Mouse (Mus musculus): Measurements from ENCODE around the gene Wdr11.

Wdr11 gene

DNA sequence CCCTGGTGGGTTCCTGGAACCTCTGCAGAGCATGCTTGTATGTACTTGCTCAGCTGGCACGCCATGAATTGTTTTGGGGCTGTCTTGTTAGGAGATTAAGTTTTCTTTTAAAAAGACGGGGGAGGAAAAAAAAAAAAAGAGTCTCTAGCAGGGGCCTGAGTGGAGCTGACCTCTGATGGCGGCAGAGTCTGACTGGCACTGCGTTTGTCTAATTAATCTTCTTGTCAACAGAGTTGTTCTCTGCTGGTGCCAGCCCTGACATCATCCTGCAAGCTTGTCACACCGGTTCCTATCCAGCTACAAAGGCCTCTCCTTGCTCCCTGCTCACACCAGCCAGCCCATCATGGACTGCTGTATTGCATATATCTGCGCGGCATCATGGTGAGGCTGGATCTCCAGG lies 60.1 kb downstream of the Wdr11 start:
- intact Hi-C loops (cut with DNase I), result loop anchor here (10.0 kb wide), 2 partner anchors 323 to 523 kb away; no protein-coding TSS in a partner anchor

DNA sequence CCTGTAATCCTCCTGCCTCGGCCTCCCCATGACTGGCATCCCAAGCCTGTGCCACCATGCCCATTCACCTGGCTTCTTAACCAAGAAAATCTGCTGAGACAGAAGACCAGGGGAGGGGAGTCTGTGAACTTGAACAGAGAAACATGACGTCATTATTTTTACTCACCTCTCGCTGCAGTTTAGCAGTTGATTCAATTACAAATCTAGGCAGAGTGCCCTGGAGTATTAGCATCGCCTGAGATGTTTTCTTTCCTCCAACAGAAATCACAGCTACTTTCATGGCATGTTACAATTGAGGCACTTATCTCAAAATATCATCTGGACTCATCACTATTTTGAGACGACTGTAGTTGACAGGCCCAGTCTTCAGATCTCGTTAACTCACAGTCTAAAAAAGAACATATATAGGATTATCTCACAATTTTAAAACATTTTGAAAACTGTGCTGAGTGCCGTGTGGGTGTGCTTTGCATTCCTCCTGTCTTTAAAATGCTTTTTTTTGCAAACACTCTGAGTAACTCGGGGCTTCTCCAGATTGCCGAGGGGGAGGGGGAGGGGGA lies 61.3 kb downstream of the Wdr11 start:
- intact Hi-C loops (cut with DNase I), result loop anchor here (10.0 kb wide), 2 partner anchors 322 to 522 kb away; no protein-coding TSS in a partner anchor

DNA sequence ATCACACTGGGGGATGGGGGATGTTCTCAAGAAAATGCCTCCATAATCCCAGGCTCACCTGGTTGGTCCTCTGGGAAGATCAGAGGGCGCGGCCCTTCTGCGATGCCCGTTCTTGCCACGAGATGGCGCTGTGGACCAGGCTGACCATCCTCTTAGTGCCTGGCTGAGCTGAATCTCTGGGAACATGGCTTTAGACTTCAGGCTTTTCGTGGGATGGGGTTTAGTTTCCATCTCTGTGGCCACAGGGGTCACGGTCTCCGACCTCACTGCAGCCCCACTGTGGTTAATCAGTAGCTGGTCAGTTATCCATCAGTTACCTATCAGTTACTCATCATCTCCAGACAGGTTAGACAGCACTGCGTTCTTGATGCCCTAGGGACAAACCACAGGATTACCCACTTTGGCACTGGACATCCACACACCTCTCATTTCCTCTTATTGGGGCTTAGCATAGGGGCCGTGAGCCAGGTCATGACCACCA lies 62.2 kb downstream of the Wdr11 start:
- intact Hi-C loops (cut with DNase I), result loop anchor here (10.0 kb wide), 2 partner anchors 321 to 521 kb away; no protein-coding TSS in a partner anchor

DNA sequence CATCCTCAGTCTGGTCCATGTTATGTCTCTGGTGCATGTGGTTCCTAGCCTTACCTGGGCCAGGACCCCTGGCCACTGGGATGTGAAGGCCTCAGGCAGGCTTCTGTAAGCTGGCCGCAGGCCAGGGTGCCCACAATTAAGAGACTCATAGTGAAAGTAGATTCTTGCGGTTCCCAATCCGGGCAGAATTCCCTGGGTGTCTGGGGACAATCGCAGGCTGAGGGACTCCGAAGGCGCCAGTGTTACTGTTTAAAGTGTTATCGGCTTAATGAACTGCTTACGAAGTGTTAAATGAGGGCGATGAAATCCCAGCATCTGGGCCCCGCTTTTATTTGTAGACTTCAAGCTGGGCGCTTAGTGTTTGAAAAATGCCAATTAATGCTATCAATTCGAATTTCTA lies 63.3 kb downstream of the Wdr11 start:
- intact Hi-C loops (cut with DNase I), result loop anchor here (10.0 kb wide), 2 partner anchors 320 to 520 kb away; no protein-coding TSS in a partner anchor

DNA sequence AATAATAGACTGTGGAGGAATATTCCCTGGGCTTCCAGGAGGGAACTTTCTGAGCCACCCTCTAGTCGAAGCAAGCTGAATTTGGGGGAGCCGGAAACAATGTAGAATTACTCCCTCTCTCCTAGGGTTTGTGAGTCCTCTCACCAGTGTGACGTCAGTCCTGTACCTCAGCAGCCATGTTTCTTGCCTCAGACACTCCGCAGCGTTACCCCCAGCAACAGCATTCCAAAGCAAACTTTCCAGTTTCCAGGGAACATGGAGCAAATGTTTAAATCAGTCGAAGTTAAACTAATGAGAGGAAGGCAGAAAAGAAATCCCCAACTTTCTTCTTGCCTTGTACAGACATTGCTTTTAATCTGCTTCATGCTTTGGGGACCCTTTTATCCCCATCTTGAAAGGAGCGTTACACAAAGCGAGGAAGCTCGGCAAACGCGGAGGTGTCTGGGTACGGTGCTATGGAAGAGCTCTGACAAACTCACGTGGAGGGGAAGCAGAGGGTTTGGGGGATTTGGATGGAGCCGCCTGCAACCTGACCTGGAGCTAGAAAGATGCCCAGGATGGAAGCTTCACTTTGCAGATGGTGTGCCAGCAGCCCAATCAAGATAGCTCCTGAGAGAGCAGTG lies 64.1 kb downstream of the Wdr11 start:
- intact Hi-C loops (cut with DNase I), result loop anchor here (10.0 kb wide), 2 partner anchors 319 to 519 kb away; no protein-coding TSS in a partner anchor

DNA sequence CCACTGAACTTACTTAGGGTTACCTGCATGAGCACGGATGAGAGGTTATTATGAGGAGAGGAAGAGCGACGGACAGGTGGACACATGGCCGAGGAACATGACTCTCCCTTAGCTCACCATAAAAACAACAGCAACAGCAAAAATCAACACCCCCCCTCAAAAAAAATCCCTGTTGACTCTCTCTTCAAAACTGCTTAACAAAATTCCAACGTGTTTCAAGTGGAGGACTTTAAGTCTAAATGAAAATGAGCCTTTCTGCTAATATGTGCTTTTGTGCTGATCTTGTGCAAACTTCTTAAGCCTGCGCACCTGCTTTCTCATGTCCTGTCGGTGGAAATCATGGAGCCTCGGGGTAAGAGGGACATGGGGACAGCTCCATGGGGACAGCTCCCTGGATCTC lies 66.2 kb downstream of the Wdr11 start:
- intact Hi-C loops (cut with DNase I), result loop anchor here (10.0 kb wide), 2 partner anchors 317 to 517 kb away; no protein-coding TSS in a partner anchor

DNA sequence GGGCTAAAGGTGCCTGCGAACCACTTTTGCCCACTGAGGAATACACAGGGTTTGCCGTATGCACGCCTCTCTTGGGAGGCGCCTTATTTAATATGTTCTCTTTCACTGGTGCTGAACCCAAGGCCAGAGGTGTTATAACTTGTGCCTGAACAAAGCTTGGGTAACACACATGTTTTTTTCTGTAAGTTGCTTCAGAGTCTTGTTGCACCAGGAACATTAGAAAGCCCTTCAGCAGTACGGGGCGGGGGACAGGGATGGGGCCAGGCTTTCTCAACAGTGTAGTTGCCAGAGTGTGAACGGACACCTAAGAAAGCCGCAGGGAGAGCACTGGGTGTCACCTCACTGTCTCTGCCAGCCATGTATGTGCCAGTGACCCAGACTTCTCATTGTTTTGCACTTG lies 68.1 kb downstream of the Wdr11 start:
- intact Hi-C loops (cut with DNase I), result loop anchor here (10.0 kb wide), 2 partner anchors 315 to 515 kb away; no protein-coding TSS in a partner anchor

DNA sequence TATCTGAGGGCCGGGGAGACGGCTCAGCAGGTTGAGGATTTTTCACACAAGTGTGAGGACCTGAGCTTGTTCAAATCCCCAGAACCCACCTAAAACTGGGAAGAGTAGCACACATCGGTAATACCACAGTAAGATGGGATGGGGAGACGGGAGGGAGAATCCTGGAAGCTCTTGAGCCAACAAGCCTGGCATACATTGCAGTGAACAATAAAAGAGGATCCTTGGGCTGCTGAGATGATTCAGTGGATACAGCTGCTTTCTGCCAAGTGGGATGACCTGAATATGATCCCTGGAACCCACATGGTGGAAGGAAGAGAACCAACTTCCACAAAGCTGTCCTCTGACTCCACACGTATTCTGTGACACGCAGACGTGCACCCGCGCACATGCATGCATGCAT lies 68.9 kb downstream of the Wdr11 start:
- intact Hi-C loops (cut with DNase I), result no loop called here

DNA sequence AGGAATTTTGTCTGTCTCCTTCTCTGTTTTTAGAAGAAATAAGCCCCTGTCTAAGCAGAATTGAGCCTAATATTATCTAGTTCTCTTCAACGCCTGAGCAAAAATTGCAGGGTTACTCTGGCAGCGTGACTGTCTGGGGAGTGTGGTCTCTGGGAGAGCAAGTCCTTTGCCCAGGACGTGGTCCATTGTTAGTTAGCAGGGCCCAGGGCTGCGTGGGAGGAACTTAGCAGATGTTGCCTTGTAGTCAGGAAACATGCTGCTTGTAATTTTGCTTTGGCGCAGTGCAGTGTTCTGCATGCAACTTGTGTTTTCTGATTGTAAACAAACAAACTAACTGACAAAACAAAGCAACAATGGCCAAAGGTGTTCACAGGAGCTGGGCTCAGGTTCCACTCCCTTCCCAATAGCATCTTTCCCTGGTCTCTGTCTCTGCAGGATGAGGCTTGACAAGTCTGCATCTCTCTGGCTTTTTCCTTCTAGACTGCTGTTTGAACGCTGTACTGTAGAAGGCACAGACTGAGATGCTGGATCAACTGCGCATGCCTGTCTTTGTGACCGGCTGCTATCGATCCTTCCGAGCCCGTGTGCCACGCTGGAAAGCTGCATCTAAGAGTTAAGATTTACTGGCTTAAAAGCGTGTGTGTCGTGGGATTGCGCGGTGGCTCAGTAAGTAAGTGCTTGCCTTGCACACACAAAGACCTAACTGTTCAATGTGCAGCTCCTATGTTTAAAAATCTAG lies 70.6 kb downstream of the Wdr11 start:
- intact Hi-C loops (cut with DNase I), result no loop called here

DNA sequence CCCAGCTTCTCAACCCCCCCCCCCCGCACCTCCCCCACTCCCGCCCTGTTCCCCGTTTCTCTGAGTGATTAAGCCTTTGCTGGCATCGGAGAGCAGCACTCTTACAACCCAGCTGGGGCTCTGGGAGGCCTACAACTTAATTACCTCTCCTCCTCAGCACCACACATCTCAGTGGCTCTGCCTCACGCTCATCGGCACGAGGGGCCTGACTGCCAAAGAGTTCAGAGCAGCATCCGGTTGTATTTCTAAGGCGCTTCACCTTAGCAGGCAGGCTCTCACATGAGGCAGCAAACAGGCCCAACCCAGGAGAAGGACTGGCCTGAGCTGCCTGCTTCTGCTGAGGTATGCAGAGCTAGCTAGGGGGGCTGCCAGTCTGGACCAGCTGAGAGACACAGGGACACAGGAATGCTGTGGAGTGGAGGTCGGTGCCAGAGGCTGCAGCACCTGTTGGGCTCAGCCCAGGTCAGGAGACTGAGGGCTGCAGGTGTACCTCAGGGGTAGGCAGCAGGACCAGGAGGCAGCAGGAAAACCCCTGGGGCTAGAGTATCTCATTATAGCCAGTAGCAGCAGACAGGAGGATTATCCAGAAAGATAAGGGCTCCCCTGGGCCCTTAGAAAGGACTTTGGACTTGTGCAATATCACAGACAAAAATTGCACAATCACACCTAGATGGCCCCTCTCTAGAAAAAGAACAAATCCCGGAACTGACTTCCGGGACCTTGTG lies 72.3 kb downstream of the Wdr11 start:
- intact Hi-C loops (cut with DNase I), result no loop called here

DNA sequence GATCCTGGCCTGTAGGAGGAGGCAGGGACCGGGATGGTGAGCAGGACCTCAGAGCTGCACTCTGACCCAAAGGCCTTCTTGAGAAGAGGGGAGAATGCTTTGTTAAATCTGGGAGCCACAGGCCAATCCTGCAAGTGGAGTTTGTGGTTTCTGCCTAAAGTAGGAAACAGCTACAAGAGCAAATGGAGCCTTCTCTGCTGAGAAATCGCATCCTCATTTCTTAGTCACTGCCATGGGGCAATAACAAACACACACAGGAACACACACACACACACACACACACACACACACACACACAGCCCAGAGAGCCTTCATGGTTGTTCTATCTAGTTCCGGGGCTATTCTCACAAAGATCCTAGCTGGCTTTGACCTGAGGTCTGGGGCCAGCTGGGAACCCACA lies 73.7 kb downstream of the Wdr11 start:
- intact Hi-C loops (cut with DNase I), result no loop called here

DNA sequence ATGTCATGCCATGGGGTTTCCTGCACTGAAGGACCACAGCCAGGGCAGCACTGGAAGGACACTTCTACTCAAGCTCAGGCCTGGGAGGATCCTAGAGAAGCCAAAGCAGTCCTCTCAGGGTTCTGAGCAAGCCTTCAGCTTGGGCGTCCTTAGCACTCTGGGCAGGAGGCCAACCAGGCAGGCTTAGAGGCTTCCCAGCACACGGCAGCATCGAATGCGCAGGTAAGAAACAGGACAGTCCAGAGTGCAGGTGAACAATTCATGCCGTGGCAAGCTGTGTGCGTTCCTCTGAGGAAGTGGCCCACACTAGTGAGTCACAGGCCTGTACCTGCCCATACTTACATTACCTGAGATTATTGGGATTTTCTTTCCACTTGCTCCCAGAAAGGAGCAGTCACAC lies 74.3 kb downstream of the Wdr11 start:
- intact Hi-C loops (cut with DNase I), result no loop called here

DNA sequence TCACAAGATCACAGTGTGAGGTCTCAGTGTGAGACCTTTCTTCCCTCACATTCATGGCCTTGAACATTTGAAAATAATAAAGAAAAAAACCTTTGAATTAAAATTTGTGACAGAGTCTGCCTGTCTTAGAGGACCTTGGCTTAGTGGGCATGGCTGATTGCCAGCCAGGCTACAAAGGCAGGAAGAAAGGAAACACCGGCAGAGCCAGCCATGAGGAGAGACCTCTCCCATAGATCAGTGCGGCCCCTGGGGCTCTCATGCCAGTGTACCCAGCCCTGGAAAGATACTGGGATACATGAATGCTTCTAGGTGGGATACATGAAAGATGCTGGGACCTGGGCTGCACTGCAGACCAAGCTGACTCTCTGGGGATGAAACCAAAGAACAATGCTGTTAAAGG lies 74.9 kb downstream of the Wdr11 start:
- intact Hi-C loops (cut with DNase I), result no loop called here

DNA sequence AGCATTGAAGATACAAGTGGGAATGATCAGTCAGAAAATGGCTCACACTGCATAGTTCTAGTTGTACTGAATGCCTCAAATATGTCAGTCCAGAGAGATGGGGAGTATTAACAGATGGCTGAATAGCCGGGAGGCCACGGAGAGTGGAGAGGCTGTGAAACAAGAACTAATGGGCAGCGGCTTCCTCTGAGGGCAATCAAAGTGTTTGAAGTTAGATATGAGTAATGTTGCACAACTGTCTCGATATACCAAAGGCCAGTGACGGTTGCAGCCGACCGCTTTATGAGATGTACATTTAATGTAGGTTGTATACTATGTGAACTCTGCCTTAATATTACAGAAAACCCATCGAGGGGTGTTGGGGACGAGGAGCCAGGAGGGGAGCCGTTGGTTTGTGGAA lies 78.6 kb downstream of the Wdr11 start:
- intact Hi-C loops (cut with DNase I), result no loop called here

DNA sequence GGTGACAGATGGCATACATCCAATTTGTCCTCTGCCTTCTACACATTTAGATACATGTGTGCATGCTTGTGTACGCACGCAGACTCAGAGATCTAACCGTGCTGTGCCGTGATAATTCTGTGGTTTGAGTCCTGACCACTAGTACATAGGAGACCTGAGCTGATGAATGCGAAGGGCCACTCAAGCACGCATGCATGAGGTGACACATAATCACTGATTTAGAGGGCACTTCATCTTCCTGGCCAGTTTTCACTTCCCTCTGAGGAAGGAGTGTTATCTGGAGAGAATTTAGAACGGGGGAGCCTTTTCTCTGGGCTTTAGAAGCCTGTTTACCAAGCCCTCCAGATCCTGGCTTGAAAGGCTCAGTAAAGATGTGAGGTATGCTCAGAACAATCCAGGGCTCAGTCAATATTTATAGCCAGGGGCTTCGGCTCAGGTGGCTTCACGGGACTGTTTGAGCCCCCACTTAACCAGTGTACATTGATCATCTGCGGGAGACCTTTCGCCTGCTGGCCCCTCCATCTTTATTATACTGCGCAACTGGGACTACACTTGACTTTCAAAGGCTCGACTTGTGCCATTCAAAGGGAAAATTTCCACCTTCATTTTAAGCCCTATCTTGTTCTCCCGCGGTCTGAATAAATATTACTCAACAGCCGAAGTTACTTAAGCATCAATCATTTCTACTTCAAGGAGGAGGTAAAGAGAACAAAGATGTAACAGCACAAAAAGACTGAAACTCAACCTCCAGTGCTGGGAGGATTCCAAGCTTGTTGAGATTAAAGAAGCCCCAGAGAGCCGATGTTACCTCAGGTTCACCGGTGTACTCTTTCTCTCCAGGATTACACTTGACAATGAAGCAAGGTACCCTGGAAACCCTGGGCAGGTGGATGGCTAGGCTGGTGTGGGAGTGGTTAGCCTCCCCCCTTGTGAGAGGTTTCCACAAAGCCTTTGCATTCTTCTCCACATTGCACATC lies 80.3 kb downstream of the Wdr11 start:
- intact Hi-C loops (cut with DNase I), result no loop called here

DNA sequence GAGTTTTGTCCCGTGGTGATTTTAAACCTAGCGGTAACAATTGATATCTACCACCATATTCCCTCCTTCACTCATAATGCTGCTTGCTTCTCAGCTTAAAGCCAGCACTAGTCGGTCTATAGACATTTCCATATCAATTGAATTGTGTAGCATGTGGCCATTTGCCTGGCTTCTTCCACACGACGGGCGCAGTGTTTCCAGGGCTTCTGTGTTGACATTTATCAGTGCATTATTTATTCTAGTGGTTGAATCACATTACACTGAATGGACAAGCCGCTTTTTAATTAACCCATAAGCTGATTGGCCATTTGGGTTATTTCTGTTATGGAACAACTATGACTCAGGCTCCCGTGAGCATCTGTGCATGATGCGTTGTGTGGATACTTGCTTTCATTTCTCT lies 82.1 kb downstream of the Wdr11 start:
- intact Hi-C loops (cut with DNase I), result no loop called here

DNA sequence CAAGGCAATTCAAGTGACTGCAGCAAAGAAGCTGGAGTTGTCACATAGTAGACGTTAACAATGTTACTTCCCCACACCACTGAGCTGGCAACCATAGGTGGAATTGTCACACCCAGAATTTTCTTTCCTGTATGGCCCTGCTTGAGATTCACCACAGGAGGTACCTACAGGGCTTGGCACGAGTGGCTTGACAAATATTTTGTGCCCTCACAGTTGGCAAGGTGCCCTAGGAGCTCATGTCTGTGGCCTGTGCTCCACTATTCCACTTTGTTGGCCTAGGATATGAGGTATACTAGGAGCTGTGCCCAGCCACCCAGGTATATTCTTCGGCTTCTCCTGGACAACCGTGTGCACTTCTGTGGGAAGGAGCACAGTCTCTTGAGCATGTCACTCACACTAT lies 82.9 kb downstream of the Wdr11 start:
- intact Hi-C loops (cut with DNase I), result no loop called here

DNA sequence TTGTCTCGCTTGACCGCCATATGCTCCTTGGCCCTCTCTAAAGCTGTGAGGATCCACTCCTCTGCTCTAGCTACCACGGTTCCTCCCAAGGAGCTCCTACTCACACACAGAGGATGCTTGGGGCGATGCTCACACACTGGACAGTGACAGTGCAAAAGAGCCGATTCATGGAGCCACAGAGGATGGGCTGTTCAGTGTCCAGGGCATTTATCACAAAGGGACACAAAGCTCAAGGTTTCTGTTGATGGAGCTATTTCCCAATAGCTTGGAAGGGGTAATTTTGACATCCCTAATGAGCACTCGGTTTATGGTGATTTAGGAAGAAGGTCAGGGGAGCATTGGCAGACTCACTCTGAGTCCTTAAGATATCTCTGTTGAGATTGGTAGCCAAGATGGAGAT lies 84.2 kb downstream of the Wdr11 start:
- intact Hi-C loops (cut with DNase I), result no loop called here

DNA sequence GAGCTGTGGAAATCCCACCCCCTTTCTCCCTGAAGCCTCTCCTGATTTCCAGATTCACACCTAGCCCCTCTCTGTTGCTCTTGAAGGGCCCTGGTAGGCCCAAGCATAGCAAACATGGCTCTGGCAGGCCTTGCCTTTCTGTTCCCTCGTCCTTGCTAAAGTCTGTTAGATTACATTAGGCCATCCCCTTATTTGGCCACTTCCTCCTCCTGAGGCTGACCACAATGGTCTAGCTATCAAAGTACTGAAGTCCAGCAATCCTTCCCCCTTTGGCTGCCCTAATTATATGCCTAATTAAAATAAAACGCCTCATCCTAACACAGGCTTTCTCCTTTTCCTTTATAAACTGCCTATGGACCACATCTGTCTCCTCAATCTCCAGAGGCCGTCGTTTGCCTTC lies 85.5 kb downstream of the Wdr11 start:
- intact Hi-C loops (cut with DNase I), result no loop called here

DNA sequence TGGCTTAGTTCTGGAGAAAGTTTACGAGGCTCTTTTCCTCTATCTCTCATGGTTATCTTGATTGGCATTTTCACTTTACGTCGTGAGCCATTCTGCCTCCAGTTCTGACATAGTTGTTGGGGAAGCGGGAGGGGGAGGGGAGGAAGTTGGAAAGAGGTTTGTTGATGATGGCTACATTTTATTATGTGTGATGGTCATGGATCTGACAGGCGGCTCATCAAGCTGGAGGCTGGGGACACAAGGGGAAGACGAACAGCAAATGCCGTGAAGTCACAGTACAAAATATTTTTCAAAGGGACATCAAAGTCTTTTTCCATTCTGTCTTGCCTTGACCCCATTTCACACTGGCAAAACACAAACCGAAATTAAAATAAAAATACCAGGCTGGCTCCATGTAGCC lies 86.8 kb downstream of the Wdr11 start:
- intact Hi-C loops (cut with DNase I), result no loop called here
